Mouse (Mus musculus): Measurements from ENCODE around the gene Tmem184a. TPM values are rescaled to one million over a fixed set of nuclear protein-coding genes. Genes with fewer than 3 reads are reported as not detected.
A peak's percentile ranks its signal among the peaks of the same experiment; 100 is the strongest.

Tmem184a gene
- polyA plus RNA-seq, 1 experiment from 2014 or later: 72.0 TPM

DNA sequence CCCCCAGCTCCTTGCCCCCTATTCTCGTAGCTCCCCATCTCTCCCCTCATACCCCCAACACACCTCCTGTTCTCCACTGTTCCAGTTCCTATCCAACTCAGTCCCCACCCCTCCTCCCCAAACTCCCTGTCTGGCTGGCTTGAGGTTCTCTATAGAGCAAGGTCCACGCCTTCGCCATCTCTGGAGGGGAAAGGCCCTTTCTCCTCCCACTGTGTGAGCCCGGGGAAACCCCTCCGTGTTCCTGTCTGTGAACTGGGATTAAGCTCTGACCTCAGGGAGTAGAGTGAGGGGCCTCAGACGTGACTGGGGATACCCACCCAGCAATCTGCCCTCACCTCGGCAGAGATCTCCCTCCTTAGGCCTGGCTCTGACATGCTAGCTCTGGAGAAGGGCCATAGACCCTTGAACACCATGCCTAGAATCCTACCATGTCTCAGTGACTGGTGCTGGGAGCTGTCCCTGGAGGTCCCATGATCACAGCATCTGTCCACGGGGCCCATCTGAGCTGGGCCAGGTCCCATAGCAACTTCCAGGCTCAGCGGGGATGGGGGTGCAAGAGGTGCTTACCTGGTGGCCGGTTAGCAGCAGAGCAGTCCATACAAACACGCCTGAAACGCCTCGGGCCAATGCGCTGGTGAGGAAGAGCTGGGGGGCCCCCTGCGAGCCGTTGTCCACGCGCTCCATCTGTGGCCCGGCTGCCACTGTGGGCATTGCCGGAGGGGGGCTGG lies 7.2 kb downstream of the Tmem184a start:
- Histone ChIP-seq H3K4me2 (replicated peaks; ENCODE audit: low read depth) (peak overlapping the region; percentile 47), H3K27me3 (ENCODE audit: control insufficient read depth, insufficient read depth, low read length) (no peaks in the 10 kb centered on the region), H3K9ac (ENCODE audit: low read length) (peak overlapping the region; percentile 38; the same call in 1 of the 2 replicates), H3K9me3 (ENCODE audit: control insufficient read depth, low read length) (no peaks in the 10 kb centered on the region), H3K36me3 (ENCODE audit: control insufficient read depth, insufficient read depth, low read length) (no peaks in the 10 kb centered on the region), H3K4me1 (replicated peaks; ENCODE audit: control insufficient read depth, insufficient read depth) (no peaks in the 10 kb centered on the region), H3K4me3 (ENCODE audit: low read depth, low read length) (peak overlapping the region; percentile 32), H3K27ac (replicated peaks) (peak overlapping the region; percentile 79)
- no peak for ATAC-seq (ENCODE audit: low FRiP score, low TSS enrichment)
- WGBS: 48% methylated on average over 20 of the region's 20 CpGs
- DNase-seq (ENCODE audit: low spot score): peak; percentile 54
- TF ChIP-seq EP300 (optimal IDR thresholded peaks at IDR 0.05) (no peak), CTCF (IDR thresholded peaks at IDR 0.05; ENCODE audit: low read depth) (no peak)

GRCm38 (mm10) chr5:139811677-139812397 lies 7.9 kb downstream of the Tmem184a start:
- DNase-seq (ENCODE audit: low spot score) (peak; percentile 76), ATAC-seq (ENCODE audit: low FRiP score, low TSS enrichment) (peak; percentile 53)
- no peaks in the 10 kb centered on the region for H3K9me3 ChIP-seq (ENCODE audit: control insufficient read depth, low read length)
- TF ChIP-seq EP300 (optimal IDR thresholded peaks at IDR 0.05): no peak
- no peak for TF ChIP-seq CTCF (IDR thresholded peaks at IDR 0.05; ENCODE audit: low read depth)
- no peaks in the 10 kb centered on the region for H3K27me3 ChIP-seq (ENCODE audit: control insufficient read depth, insufficient read depth, low read length)
- H3K4me1 ChIP-seq (replicated peaks; ENCODE audit: control insufficient read depth, insufficient read depth): no peaks in the 10 kb centered on the region
- H3K4me3 ChIP-seq (ENCODE audit: low read depth, low read length): 0 out of 2 replicates have a peak overlapping the region, but pooled peaks have one; percentile 4
- H3K27ac ChIP-seq (replicated peaks): peak overlapping the region; percentile 79
- H3K9ac ChIP-seq (ENCODE audit: low read length): no peak overlapping the region
- peak overlapping the region; percentile 47 for H3K4me2 ChIP-seq (replicated peaks; ENCODE audit: low read depth)
- H3K36me3 ChIP-seq (ENCODE audit: control insufficient read depth, insufficient read depth, low read length): no peaks in the 10 kb centered on the region
- WGBS: 69% methylated on average over 15 of the region's 15 CpGs

GRCm38 (mm10) chr5:139809397-139809796 lies 10.3 kb downstream of the Tmem184a start:
- Histone ChIP-seq H3K4me1 (replicated peaks; ENCODE audit: control insufficient read depth, insufficient read depth) (no peaks in the 10 kb centered on the region), H3K9ac (ENCODE audit: low read length) (no peak overlapping the region), H3K27ac (replicated peaks) (no peak overlapping the region), H3K4me2 (replicated peaks; ENCODE audit: low read depth) (no peak overlapping the region), H3K27me3 (ENCODE audit: control insufficient read depth, insufficient read depth, low read length) (no peaks in the 10 kb centered on the region), H3K9me3 (ENCODE audit: control insufficient read depth, low read length) (no peaks in the 10 kb centered on the region), H3K36me3 (ENCODE audit: control insufficient read depth, insufficient read depth, low read length) (no peaks in the 10 kb centered on the region), H3K4me3 (ENCODE audit: low read depth, low read length) (no peak overlapping the region)
- DNase-seq (ENCODE audit: low spot score) (peak; percentile 58), ATAC-seq (ENCODE audit: low FRiP score, low TSS enrichment) (no peak)
- 58% methylated on average over 4 of the region's 4 CpGs for WGBS
- TF ChIP-seq CTCF (IDR thresholded peaks at IDR 0.05; ENCODE audit: low read depth): peak; percentile 59
- no peak for TF ChIP-seq EP300 (optimal IDR thresholded peaks at IDR 0.05)

GRCm38 (mm10) chr5:139805924-139806323 lies 13.8 kb downstream of the Tmem184a start:
- peaks cover 3% of the 10 kb centered on the region; the same call in 1 of the 2 replicates for H3K36me3 ChIP-seq (ENCODE audit: control insufficient read depth, insufficient read depth, low read length)
- H3K4me2 ChIP-seq (replicated peaks; ENCODE audit: low read depth): no peak overlapping the region
- 86% methylated on average over 8 of the region's 8 CpGs for WGBS
- ATAC-seq (ENCODE audit: low FRiP score, low TSS enrichment) (no peak), DNase-seq (ENCODE audit: low spot score) (no peak)
- no peaks in the 10 kb centered on the region for H3K9me3 ChIP-seq (ENCODE audit: control insufficient read depth, low read length)
- H3K27me3 ChIP-seq (ENCODE audit: control insufficient read depth, insufficient read depth, low read length): no peaks in the 10 kb centered on the region
- TF ChIP-seq EP300 (optimal IDR thresholded peaks at IDR 0.05) (no peak), CTCF (IDR thresholded peaks at IDR 0.05; ENCODE audit: low read depth) (no peak)
- H3K27ac ChIP-seq (replicated peaks): no peak overlapping the region
- no peak overlapping the region for H3K9ac ChIP-seq (ENCODE audit: low read length)
- H3K4me1 ChIP-seq (replicated peaks; ENCODE audit: control insufficient read depth, insufficient read depth): 0 out of 2 replicates have a peak, but pooled peaks cover 2% of the 10 kb centered on the region
- H3K4me3 ChIP-seq (ENCODE audit: low read depth, low read length): no peak overlapping the region

GRCm38 (mm10) chr5:139804573-139805111 lies 15.1 kb downstream of the Tmem184a start:
- Histone ChIP-seq H3K27me3 (ENCODE audit: control insufficient read depth, insufficient read depth, low read length) (no peaks in the 10 kb centered on the region), H3K4me2 (replicated peaks; ENCODE audit: low read depth) (no peak overlapping the region), H3K36me3 (ENCODE audit: control insufficient read depth, insufficient read depth, low read length) (peaks cover 15% of the 10 kb centered on the region), H3K4me1 (replicated peaks; ENCODE audit: control insufficient read depth, insufficient read depth) (0 out of 2 replicates have a peak, but pooled peaks cover 2% of the 10 kb centered on the region), H3K9me3 (ENCODE audit: control insufficient read depth, low read length) (no peaks in the 10 kb centered on the region), H3K4me3 (ENCODE audit: low read depth, low read length) (no peak overlapping the region), H3K9ac (ENCODE audit: low read length) (no peak overlapping the region), H3K27ac (replicated peaks) (peak overlapping the region; percentile 5; the same call in 1 of the 2 replicates)
- peak; percentile 37 for DNase-seq (ENCODE audit: low spot score)
- TF ChIP-seq EP300 (optimal IDR thresholded peaks at IDR 0.05) (no peak), CTCF (IDR thresholded peaks at IDR 0.05; ENCODE audit: low read depth) (no peak)
- peak; percentile 21; the same call in 1 of the 2 replicates for ATAC-seq (ENCODE audit: low FRiP score, low TSS enrichment)
- WGBS: 76% methylated on average over 11 of the region's 11 CpGs
